Mouse (Mus musculus) neural tube, embryonic 12.5 days (tissue): Measurements from ENCODE around the gene Iqca. TPM values are rescaled to one million over a fixed set of nuclear protein-coding genes. Genes with fewer than 3 reads are reported as not detected.

ENCODE experiments used
- ATAC-seq: fragments of 200-750 bp; cut with Nextera tagmentation; 2 replicates; pipeline ENCODE4 v1.8.0; 2017; ENCODE audit warnings: low read depth, mild to moderate bottlenecking, moderate TSS enrichment, moderate library complexity; ENCODE audit not compliant: low FRiP score
- H3K27ac ChIP-seq: fragments of 300-500 bp; sonication (generic); 2 replicates; pipeline ENCODE4 v1.5.1; 2016
- H3K27me3 ChIP-seq: fragments of 300-500 bp; sonication (generic); replicated peaks from 2 replicates; pipeline ENCODE4 v1.6.1; 2016; ENCODE audit warnings: mild to moderate bottlenecking
- H3K36me3 ChIP-seq: fragments of 300-500 bp; sonication (generic); 2 replicates; pipeline ENCODE4 v1.6.1; 2016; ENCODE audit warnings: mild to moderate bottlenecking
- H3K4me1 ChIP-seq: fragments of 300-500 bp; sonication (generic); 2 replicates; pipeline ENCODE4 v1.6.1; 2016
- H3K4me2 ChIP-seq: fragments of 300-500 bp; sonication (generic); replicated peaks from 2 replicates; pipeline ENCODE4 v1.6.1; 2016; ENCODE audit warnings: mild to moderate bottlenecking
- H3K4me3 ChIP-seq: fragments of 300-500 bp; sonication (generic); 2 replicates; pipeline ENCODE4 v1.5.1; 2016
- H3K9ac ChIP-seq: fragments of 300-500 bp; sonication (generic); 2 replicates; pipeline ENCODE4 v1.6.1; 2016; ENCODE audit warnings: mild to moderate bottlenecking
- H3K9me3 ChIP-seq: fragments of 300-500 bp; sonication (generic); 2 replicates; pipeline ENCODE4 v1.6.1; 2016; ENCODE audit warnings: mild to moderate bottlenecking
- WGBS: fragments of 180-500 bp; shearing (Covaris S2); methylation state at CpG from one replicate; pipeline ENCODE4 v1.1.7; 2016; 5-methylcytosine and 5-hydroxymethylcytosine counted together
- polyA plus RNA-seq: library from polyadenylated mRNA; unstranded; fragments of >200 nt; fragmentation: Nextera tagmentation; extraction: Ambion mirVana; gene quantifications from 2 replicates; pipeline ENCODE4 v1.2.1, GENCODE M21; 2016

The Iqca gene
- polyA plus RNA-seq, 1 experiment from 2014 or later = 0.13 TPM

- H3K4me2 ChIP-seq = no peak overlapping the region
- no peak overlapping the region for H3K27ac ChIP-seq
- WGBS = 74% methylated on average over 2 of the region's 2 CpGs
- no peak for ATAC-seq
- H3K4me1 ChIP-seq = no peaks in the 10 kb centered on the region
- no peaks in the 10 kb centered on the region for H3K36me3 ChIP-seq
- H3K27me3 ChIP-seq = no peaks in the 10 kb centered on the region
- H3K9ac ChIP-seq = no peak overlapping the region
- H3K9me3 ChIP-seq = no peaks in the 10 kb centered on the region
- no peak overlapping the region for H3K4me3 ChIP-seq
These were observed 124.9 kb downstream of the Iqca start for GRCm38 (mm10) chr1:90028305-90028704.

- Histone ChIP-seq H3K36me3 (no peaks in the 10 kb centered on the region), H3K4me2 (no peak overlapping the region), H3K9ac (no peak overlapping the region), H3K4me3 (no peak overlapping the region), H3K4me1 (no peaks in the 10 kb centered on the region), H3K27me3 (no peaks in the 10 kb centered on the region), H3K9me3 (no peaks in the 10 kb centered on the region), H3K27ac (no peak overlapping the region)
- no peak for ATAC-seq
- 29% methylated on average over 3 of the region's 3 CpGs for WGBS
These were observed 126.3 kb downstream of the Iqca start for GRCm38 (mm10) chr1:90026945-90027344.

GRCm38 (mm10) chr1:90020336-90020735, 132.9 kb downstream of the Iqca start:
- no peak for ATAC-seq
- Histone ChIP-seq H3K4me2 (no peak overlapping the region), H3K4me3 (no peak overlapping the region), H3K36me3 (no peaks in the 10 kb centered on the region), H3K9ac (no peak overlapping the region), H3K4me1 (no peaks in the 10 kb centered on the region), H3K9me3 (no peaks in the 10 kb centered on the region), H3K27me3 (no peaks in the 10 kb centered on the region), H3K27ac (no peak overlapping the region)
- 81% methylated on average over 5 of the region's 5 CpGs for WGBS

- WGBS = 78% methylated on average over 6 of the region's 6 CpGs
- Histone ChIP-seq H3K4me2 (no peak overlapping the region), H3K36me3 (no peaks in the 10 kb centered on the region), H3K27ac (no peak overlapping the region), H3K4me3 (no peak overlapping the region), H3K4me1 (no peaks in the 10 kb centered on the region), H3K9ac (no peak overlapping the region), H3K27me3 (no peaks in the 10 kb centered on the region), H3K9me3 (no peaks in the 10 kb centered on the region)
- ATAC-seq = no peak
These were observed 135.1 kb downstream of the Iqca start for GRCm38 (mm10) chr1:90018071-90018470.

GRCm38 (mm10) chr1:90014446-90014845, 138.8 kb downstream of the Iqca start, which contains the start of gene Asb18:
Asb18 (minus strand) TSS chr1:90014666.
- no peak for ATAC-seq
- H3K4me3 ChIP-seq = no peak within 1 kb of the TSS
- H3K27me3 ChIP-seq = no peaks in the 10 kb centered on the region
- no peaks in the 10 kb centered on the region for H3K9me3 ChIP-seq
- no peak within 1 kb of the TSS for H3K4me2 ChIP-seq
- no peak within 1 kb of the TSS for H3K27ac ChIP-seq
- H3K9ac ChIP-seq = no peak within 1 kb of the TSS
- no peaks in the 10 kb centered on the region for H3K4me1 ChIP-seq
- 84% methylated on average over 5 of the region's 5 CpGs for WGBS
- H3K36me3 ChIP-seq = no peaks in the 10 kb centered on the region

GRCm38 (mm10) chr1:90013273-90013672, 139.9 kb downstream of the Iqca start:
- no peak for ATAC-seq
- Histone ChIP-seq H3K4me2 (no peak overlapping the region), H3K4me1 (no peaks in the 10 kb centered on the region), H3K9me3 (no peaks in the 10 kb centered on the region), H3K27me3 (no peaks in the 10 kb centered on the region), H3K4me3 (no peak overlapping the region), H3K9ac (no peak overlapping the region), H3K36me3 (no peaks in the 10 kb centered on the region), H3K27ac (no peak overlapping the region)
- 83% methylated on average over 5 of the region's 5 CpGs for WGBS

GRCm38 (mm10) chr1:90012850-90013249, 140.4 kb downstream of the Iqca start:
- H3K4me3 ChIP-seq = no peak overlapping the region
- no peaks in the 10 kb centered on the region for H3K36me3 ChIP-seq
- ATAC-seq = no peak
- no peaks in the 10 kb centered on the region for H3K4me1 ChIP-seq
- no peak overlapping the region for H3K9ac ChIP-seq
- no peak overlapping the region for H3K4me2 ChIP-seq
- 68% methylated on average over 7 of the region's 7 CpGs for WGBS
- no peak overlapping the region for H3K27ac ChIP-seq
- no peaks in the 10 kb centered on the region for H3K9me3 ChIP-seq
- no peaks in the 10 kb centered on the region for H3K27me3 ChIP-seq

- H3K27me3 ChIP-seq = no peaks in the 10 kb centered on the region
- 0 out of 2 replicates have a peak, but pooled peaks cover 4% of the 10 kb centered on the region for H3K4me1 ChIP-seq
- no peak for ATAC-seq
- H3K9me3 ChIP-seq = no peaks in the 10 kb centered on the region
- H3K36me3 ChIP-seq = no peaks in the 10 kb centered on the region
- H3K4me3 ChIP-seq = no peak overlapping the region
- WGBS = 82% methylated on average over 3 of the region's 3 CpGs
- H3K9ac ChIP-seq = no peak overlapping the region
- no peak overlapping the region for H3K4me2 ChIP-seq
- no peak overlapping the region for H3K27ac ChIP-seq
These were observed 141.0 kb downstream of the Iqca start for GRCm38 (mm10) chr1:90012168-90012567.

- Histone ChIP-seq H3K4me2 (no peak overlapping the region), H3K9me3 (no peaks in the 10 kb centered on the region), H3K36me3 (no peaks in the 10 kb centered on the region), H3K4me3 (no peak overlapping the region), H3K27ac (no peak overlapping the region), H3K27me3 (no peaks in the 10 kb centered on the region), H3K4me1 (0 out of 2 replicates have a peak, but pooled peaks cover 4% of the 10 kb centered on the region), H3K9ac (no peak overlapping the region)
- ATAC-seq = no peak
- WGBS = 89% methylated on average over 1 of the region's 1 CpGs
These were observed 143.1 kb downstream of the Iqca start for GRCm38 (mm10) chr1:90010077-90010476.

GRCm38 (mm10) chr1:90009188-90009587, 144.0 kb downstream of the Iqca start:
- no peaks in the 10 kb centered on the region for H3K36me3 ChIP-seq
- no peak overlapping the region for H3K4me3 ChIP-seq
- H3K27ac ChIP-seq = no peak overlapping the region
- no peak overlapping the region for H3K9ac ChIP-seq
- no peaks in the 10 kb centered on the region for H3K9me3 ChIP-seq
- no peaks in the 10 kb centered on the region for H3K27me3 ChIP-seq
- H3K4me2 ChIP-seq = no peak overlapping the region
- 88% methylated on average over 3 of the region's 3 CpGs for WGBS
- H3K4me1 ChIP-seq = 0 out of 2 replicates have a peak, but pooled peaks cover 4% of the 10 kb centered on the region
- ATAC-seq = no peak

- ATAC-seq = no peak
- 0 out of 2 replicates have a peak, but pooled peaks cover 7% of the 10 kb centered on the region for H3K4me1 ChIP-seq
- no peak overlapping the region for H3K4me3 ChIP-seq
- H3K36me3 ChIP-seq = no peaks in the 10 kb centered on the region
- H3K27ac ChIP-seq = no peak overlapping the region
- H3K9me3 ChIP-seq = no peaks in the 10 kb centered on the region
- H3K27me3 ChIP-seq = no peaks in the 10 kb centered on the region
- H3K4me2 ChIP-seq = no peak overlapping the region
- H3K9ac ChIP-seq = no peak overlapping the region
- 70% methylated on average over 14 of the region's 14 CpGs for WGBS
These were observed 146.5 kb downstream of the Iqca start for GRCm38 (mm10) chr1:90006666-90007065.

- no peaks in the 10 kb centered on the region for H3K36me3 ChIP-seq
- 0 out of 2 replicates have a peak, but pooled peaks cover 2% of the 10 kb centered on the region for H3K4me1 ChIP-seq
- H3K9ac ChIP-seq = no peak overlapping the region
- H3K4me2 ChIP-seq = no peak overlapping the region
- no peak for ATAC-seq
- H3K4me3 ChIP-seq = no peak overlapping the region
- 28% methylated on average over 5 of the region's 5 CpGs for WGBS
- H3K27ac ChIP-seq = no peak overlapping the region
- no peaks in the 10 kb centered on the region; the same call in 1 of the 2 replicates for H3K27me3 ChIP-seq
- H3K9me3 ChIP-seq = no peaks in the 10 kb centered on the region
These were observed 152.2 kb downstream of the Iqca start for GRCm38 (mm10) chr1:90000981-90001380.

GRCm38 (mm10) chr1:89999858-90000257, 153.3 kb downstream of the Iqca start:
- Histone ChIP-seq H3K27ac (no peak overlapping the region), H3K4me2 (no peak overlapping the region), H3K4me3 (no peak overlapping the region), H3K27me3 (peaks cover 5% of the 10 kb centered on the region), H3K36me3 (no peaks in the 10 kb centered on the region), H3K9me3 (no peaks in the 10 kb centered on the region), H3K4me1 (0 out of 2 replicates have a peak, but pooled peaks cover 2% of the 10 kb centered on the region), H3K9ac (no peak overlapping the region)
- no peak for ATAC-seq
- WGBS = 91% methylated on average over 3 of the region's 3 CpGs
